Mouse (Mus musculus) megakaryocyte, embryonic 14.5 days (primary cell): ENCODE results near the gene Ttc3. TPM values are rescaled to one million over a fixed set of nuclear protein-coding genes. Genes with fewer than 3 reads are reported as not detected.
A peak's percentile ranks its signal among the peaks of the same experiment; 100 is the strongest.
"Not testable (repeated sequence)": the region's sequence is repeated elsewhere in the genome, so short reads cannot be mapped to it uniquely, and the experiment has no call there.

Source experiments
- H3K27me3 ChIP-seq: replicated peaks from 2 replicates; pipeline ENCODE3; 2012; ENCODE audit warnings: inconsistent platforms
- H3K36me3 ChIP-seq: replicated peaks from 2 replicates; pipeline ENCODE3; 2012; ENCODE audit warnings: low read length, inconsistent platforms, mixed read lengths
- H3K4me1 ChIP-seq: 2 replicates; pipeline ENCODE4 v1.6.1; 2012; ENCODE audit warnings: inconsistent platforms
- H3K4me3 ChIP-seq: replicated peaks from 2 replicates; pipeline ENCODE3; 2012; ENCODE audit warnings: moderate library complexity, mild to moderate bottlenecking, inconsistent platforms
- H3K9me3 ChIP-seq: 2 replicates; pipeline ENCODE4 v1.6.1; 2012; ENCODE audit warnings: inconsistent platforms
- FLI1 ChIP-seq: IDR thresholded peaks from 2 replicates; pipeline ENCODE4 v1.6.1; 2012; ENCODE audit warnings: low read length, inconsistent platforms, mixed read lengths
- GATA1 ChIP-seq: IDR thresholded peaks from 3 replicates; pipeline ENCODE4 v1.6.1; 2012; ENCODE audit warnings: mixed read lengths, low read length, inconsistent platforms, borderline replicate concordance
- polyA plus RNA-seq: library from polyadenylated mRNA; stranded (reverse); fragments of >175 nt; gene quantifications from 2 replicates; pipeline ENCODE4 v1.2.3, GENCODE M21; 2012; ENCODE audit warnings: low replicate concordance; ENCODE audit not compliant: insufficient read depth

The Ttc3 gene
- polyA plus RNA-seq, 1 experiment = 2.1 TPM

DNA sequence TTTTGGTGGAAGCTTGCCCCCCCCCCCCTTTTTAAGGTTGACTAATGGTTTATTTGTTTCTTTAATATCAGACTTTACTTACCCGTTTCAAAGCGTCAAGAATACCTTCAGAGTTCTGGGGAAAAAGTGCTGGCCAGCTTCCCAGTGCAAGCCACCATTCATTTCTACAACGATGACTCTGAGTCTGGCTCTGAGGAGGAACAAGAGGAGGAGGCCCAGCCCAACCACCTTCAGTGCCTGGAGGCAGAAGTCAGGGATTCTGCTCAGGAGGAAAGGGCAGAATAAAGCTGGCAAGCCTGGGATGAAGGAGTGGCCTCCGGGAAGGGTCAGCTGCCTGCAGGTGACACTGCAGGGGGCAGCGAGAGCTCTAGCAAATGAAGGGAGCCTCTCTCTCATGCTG, 34.8 kb upstream of the Ttc3 start:
- TF ChIP-seq FLI1 = no peak
- no peak for TF ChIP-seq GATA1
- Histone ChIP-seq H3K4me3 (no peak overlapping the region), H3K4me1 (peaks cover 15% of the 10 kb centered on the region), H3K27me3 (peaks cover 6% of the 10 kb centered on the region), H3K9me3 (no peaks in the 10 kb centered on the region; the same call in 1 of the 2 replicates), H3K36me3 (no peaks in the 10 kb centered on the region)

DNA sequence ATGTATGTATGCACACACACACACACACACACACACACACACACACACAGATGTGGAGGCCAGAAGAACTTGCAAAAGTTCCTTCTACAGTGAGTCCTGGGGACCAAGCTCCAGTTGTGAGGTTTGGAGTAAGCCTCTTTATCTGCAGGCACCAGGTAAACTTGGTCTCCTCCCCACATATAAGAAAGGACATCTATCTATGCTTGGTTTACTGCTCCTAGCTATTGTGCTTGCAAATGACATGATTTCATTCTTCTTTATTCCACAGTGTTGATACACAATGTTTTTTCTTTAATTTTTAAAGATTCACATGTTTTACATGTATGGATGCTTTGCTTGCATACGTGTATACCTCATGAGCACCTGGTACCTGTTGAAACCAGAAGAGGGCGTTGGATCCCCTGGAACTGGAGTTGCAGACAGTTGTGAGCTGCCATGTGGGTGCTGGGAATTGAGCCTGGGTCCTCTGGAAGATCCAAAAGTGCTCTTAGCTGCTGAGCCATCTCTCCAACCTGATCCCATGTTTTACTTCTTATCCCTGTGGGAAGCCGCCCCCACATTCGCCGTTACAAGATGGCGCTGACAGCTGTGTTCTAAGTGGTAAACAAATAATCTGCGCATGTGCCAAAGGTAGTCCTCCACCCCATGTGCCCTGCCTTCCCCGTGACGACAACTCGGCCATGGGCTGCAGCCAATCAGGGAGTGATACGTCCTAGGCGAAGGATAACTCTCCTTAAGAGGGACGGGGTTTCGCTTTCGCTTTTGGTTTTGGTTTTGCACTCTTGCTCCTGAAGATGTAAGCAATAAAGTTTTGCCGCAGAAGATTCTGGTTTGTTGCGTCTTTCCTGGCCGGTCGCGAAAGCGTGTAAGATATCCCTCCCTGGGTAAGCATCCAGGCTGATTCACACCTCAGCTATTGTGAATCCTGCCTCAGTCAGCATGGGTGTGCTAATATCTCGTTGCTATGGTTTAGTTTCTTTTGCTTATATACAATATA, 31.0 kb upstream of the Ttc3 start:
- not testable (repeated sequence) for H3K9me3 ChIP-seq, H3K36me3 ChIP-seq, H3K27me3 ChIP-seq, H3K4me3 ChIP-seq
- peaks cover 15% of the 10 kb centered on the region for H3K4me1 ChIP-seq

DNA sequence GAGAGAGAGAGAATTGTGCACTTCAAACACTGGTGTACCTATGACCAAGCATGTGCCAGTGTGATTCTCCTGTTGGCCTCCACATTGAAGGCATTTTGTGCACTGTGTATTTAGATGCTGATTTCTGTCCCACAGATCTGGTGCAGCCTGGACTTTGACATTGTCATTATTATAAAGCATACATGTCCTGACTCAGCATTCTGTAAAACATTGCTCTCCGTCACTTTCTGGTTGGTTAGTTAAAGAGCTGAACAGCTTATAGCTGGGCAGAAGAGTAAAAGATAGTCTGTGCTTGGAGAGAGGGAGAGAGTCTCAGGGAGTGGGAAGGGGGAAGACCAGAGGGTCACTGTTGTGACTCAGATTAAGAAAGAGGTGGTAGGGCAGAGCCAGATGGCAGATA, 24.7 kb upstream of the Ttc3 start:
- no peak overlapping the region for H3K4me3 ChIP-seq
- no peaks in the 10 kb centered on the region for H3K9me3 ChIP-seq
- peaks cover 39% of the 10 kb centered on the region for H3K4me1 ChIP-seq
- TF ChIP-seq FLI1 = no peak
- TF ChIP-seq GATA1 = no peak
- H3K36me3 ChIP-seq = no peaks in the 10 kb centered on the region
- H3K27me3 ChIP-seq = peaks cover 4% of the 10 kb centered on the region

DNA sequence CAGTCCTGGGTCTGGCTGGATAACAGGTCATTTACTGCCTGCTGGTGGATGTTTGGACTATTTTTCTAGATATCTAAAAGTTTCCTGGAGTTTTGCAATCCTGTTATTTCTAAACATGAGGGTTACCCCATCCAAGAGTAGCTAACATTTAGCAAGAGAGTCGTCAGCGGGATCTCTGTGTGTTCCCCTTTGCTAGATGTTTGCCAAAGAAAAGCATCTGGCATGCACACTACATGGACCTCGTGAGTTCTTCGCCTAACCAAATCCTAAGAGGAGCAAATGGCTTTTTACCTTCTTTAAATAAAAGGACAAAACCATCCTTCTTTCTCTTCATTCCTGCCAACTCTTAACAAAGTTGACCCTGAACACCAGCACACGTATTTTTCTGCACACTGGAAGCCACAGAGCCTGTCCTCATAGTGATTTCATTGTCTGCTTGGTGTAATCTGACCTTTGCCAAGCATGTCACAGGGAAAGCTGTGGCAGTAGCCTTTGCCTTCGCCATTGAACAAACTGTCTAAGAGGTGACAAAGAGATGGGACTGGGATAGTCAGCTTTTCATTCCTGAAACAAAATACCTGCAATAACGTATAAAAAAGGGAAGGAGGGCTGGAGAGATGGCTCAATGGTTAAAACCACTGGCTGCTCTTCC, 23.2 kb upstream of the Ttc3 start:
- TF ChIP-seq GATA1 (no peak), FLI1 (no peak)
- no peak overlapping the region for H3K4me3 ChIP-seq
- no peaks in the 10 kb centered on the region for H3K36me3 ChIP-seq
- H3K4me1 ChIP-seq = peaks cover 34% of the 10 kb centered on the region
- H3K27me3 ChIP-seq = peaks cover 4% of the 10 kb centered on the region
- no peaks in the 10 kb centered on the region for H3K9me3 ChIP-seq

DNA sequence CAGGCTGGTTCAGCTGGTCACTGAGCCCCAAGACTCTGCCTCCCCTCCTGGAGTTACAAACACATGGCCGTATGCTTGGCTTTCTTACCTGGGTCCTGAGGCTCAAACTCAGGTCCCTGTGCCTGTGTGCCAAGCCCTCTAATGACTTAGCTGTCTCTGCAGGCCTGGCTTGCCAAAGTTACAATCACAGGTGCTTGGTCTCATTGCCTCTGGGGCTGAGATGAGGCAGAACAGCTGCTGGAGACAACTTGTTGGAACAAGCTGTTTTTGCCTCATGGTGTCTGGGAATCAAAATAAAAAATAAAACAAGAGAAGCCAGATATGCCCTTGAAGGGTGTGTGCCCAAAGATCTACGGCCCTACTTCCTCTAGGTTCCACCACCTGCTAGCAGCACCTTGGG, 21.6 kb upstream of the Ttc3 start:
- Histone ChIP-seq H3K4me3 (no peak overlapping the region), H3K9me3 (no peaks in the 10 kb centered on the region), H3K27me3 (peaks cover 5% of the 10 kb centered on the region), H3K36me3 (no peaks in the 10 kb centered on the region), H3K4me1 (peaks cover 39% of the 10 kb centered on the region)
- TF ChIP-seq GATA1 (no peak), FLI1 (no peak)

DNA sequence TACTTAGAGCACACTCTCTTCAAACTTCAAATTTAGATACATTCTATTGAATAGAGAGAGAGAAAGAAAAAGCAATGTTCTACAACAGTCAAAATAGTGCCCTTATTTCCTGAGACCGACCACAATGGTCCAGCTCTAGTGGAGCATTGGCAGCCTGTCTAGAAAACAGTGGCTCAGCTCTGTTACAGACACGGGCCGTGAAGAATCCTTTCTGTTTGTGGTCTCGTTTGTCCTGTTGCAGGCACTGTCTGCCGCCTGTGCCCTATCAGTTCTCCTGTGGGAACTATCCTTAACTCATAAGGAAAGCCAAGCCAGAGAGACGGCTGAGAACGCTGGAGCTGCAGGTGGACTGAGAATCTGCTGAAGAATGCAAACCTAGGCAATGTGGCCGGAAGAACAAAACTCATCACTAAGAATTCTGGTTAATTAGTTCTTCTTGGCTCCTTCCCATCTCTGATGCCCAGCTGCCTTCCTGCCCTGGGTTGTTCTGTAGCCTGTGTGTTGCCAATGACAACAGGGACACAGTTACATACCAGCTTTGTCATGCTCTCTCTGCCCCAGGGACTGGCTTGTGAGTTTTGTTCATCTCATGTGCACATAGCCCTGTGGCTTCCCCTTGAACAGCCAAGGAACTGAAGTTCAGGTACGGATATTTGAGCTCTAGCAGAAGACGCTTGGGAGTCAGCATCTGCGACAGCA, 20.7 kb upstream of the Ttc3 start:
- TF ChIP-seq GATA1 (no peak), FLI1 (no peak)

DNA sequence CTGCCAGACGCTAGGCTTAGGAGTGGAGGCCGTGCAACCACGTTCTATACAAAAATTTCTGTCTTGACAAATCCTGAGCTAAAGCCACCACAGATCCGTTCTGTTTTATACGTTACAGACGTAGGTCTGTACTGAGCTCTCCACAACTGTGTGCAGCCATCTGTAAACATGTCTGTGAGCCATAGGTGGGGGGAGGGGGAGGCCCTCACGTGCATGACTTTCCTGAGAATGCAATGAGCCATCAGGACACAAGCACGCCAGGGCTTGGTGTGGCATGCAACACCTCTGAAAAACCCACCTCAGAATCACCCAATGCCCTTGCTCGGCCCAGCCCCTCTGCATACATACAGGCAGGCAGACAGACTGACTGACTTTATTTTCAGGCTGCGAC, 20.1 kb upstream of the Ttc3 start:
- Histone ChIP-seq H3K36me3 (no peaks in the 10 kb centered on the region), H3K4me1 (peaks cover 42% of the 10 kb centered on the region), H3K4me3 (no peak overlapping the region), H3K9me3 (no peaks in the 10 kb centered on the region), H3K27me3 (peaks cover 5% of the 10 kb centered on the region)
- TF ChIP-seq FLI1 (no peak), GATA1 (no peak)

More for the DNA sequence above, 20.7 kb upstream of the Ttc3 start:
- H3K4me3 ChIP-seq = peak overlapping the region; percentile 62
- no peaks in the 10 kb centered on the region for H3K9me3 ChIP-seq
- H3K4me1 ChIP-seq = peaks cover 46% of the 10 kb centered on the region
- H3K27me3 ChIP-seq = peaks cover 5% of the 10 kb centered on the region
- no peaks in the 10 kb centered on the region for H3K36me3 ChIP-seq

DNA sequence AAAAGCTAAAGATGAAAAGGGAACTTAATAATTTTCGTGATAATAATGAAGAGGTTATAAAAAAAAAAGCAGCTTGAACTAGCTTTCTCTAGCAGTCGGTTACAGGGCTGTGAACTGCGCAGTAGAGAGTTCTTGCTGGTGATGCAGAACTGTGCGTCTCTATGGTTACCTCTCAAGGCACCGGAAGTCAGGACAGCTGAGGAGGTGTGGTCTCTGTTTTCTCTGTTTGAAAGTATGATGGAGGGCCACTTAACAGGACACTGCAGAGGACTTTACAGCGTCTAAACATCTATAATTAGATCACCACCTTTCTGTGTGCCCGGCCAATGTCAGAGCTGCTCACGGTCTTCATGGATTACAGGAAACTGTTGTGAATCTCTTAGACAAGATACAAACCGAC, 16.0 kb upstream of the Ttc3 start:
- Histone ChIP-seq H3K4me3 (peak overlapping the region; percentile 38), H3K27me3 (peaks cover 2% of the 10 kb centered on the region), H3K9me3 (no peaks in the 10 kb centered on the region), H3K4me1 (peaks cover 39% of the 10 kb centered on the region), H3K36me3 (no peaks in the 10 kb centered on the region)
- no peak for TF ChIP-seq FLI1
- TF ChIP-seq GATA1 = no peak

DNA sequence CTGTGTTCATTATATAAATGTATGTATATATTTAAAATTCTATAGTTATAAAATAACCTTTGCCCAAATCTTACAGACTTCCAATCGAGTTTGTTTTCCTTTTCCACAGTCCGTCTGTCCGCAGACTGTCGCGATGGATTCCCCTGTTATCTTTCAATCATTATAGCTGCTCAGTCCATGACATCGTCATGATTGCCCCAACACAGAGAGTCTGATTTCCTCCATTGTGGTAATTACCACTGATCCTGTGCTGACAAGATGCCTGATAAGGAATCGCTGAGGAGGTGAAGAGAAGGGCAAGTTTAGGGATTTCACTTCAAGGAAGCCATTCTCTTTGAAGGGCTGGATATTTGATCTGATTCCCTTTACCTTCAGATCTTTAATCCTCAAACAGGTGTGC, 14.4 kb upstream of the Ttc3 start:
- TF ChIP-seq FLI1 = no peak
- no peak for TF ChIP-seq GATA1
- Histone ChIP-seq H3K4me1 (peaks cover 31% of the 10 kb centered on the region), H3K9me3 (no peaks in the 10 kb centered on the region), H3K4me3 (no peak overlapping the region), H3K27me3 (peaks cover 2% of the 10 kb centered on the region), H3K36me3 (no peaks in the 10 kb centered on the region)
